Mouse (Mus musculus): Measurements from ENCODE around the gene Fbln2.
A peak's percentile ranks its signal among the peaks of the same experiment; 100 is the strongest.

Gene Fbln2

GRCm38 (mm10) chr6:91192421-91192820 lies 19.8 kb upstream of the Fbln2 start:
- no peak for DNase-seq (ENCODE audit: inconsistent age in 2 of 2, low spot score in 1 of 2)

GRCm38 (mm10) chr6:91192851-91193545 lies 19.3 kb upstream of the Fbln2 start:
- no peak for DNase-seq (ENCODE audit: inconsistent age in 2 of 2, low spot score in 1 of 2)

GRCm38 (mm10) chr6:91198456-91198855 lies 13.8 kb upstream of the Fbln2 start:
- no peak for DNase-seq (ENCODE audit: inconsistent age in 2 of 2, low spot score in 1 of 2)

GRCm38 (mm10) chr6:91200429-91201188 lies 11.6 kb upstream of the Fbln2 start:
- no peak for DNase-seq (ENCODE audit: inconsistent age in 2 of 2, low spot score in 1 of 2)

GRCm38 (mm10) chr6:91201881-91202341 lies 10.3 kb upstream of the Fbln2 start:
- peak; percentile 48 to 70 for DNase-seq (ENCODE audit: inconsistent age in 2 of 2, low spot score in 1 of 2)

- DNase-seq (ENCODE audit: inconsistent age in 2 of 2, low spot score in 1 of 2) = no peak
Measured at GRCm38 (mm10) chr6:91202571-91202970, 9.7 kb upstream of the Fbln2 start.

- DNase-seq (ENCODE audit: inconsistent age in 2 of 2, low spot score in 1 of 2) = peak in 1 of 2 experiments; percentile 38
Measured at GRCm38 (mm10) chr6:91205346-91205745, 6.9 kb upstream of the Fbln2 start.

GRCm38 (mm10) chr6:91205791-91206190 lies 6.5 kb upstream of the Fbln2 start:
- DNase-seq (ENCODE audit: inconsistent age in 2 of 2, low spot score in 1 of 2) = peak; percentile 67 to 81

- DNase-seq (ENCODE audit: inconsistent age in 2 of 2, low spot score in 1 of 2) = peak in 1 of 2 experiments; percentile 75
Measured at GRCm38 (mm10) chr6:91207491-91207890, 4.8 kb upstream of the Fbln2 start.

GRCm38 (mm10) chr6:91209780-91210179 lies 2.5 kb upstream of the Fbln2 start:
- no peak for DNase-seq (ENCODE audit: inconsistent age in 2 of 2, low spot score in 1 of 2)

GRCm38 (mm10) chr6:91210852-91211251 lies 1.4 kb upstream of the Fbln2 start:
- no peak for DNase-seq (ENCODE audit: inconsistent age in 2 of 2, low spot score in 1 of 2)

GRCm38 (mm10) chr6:91212571-91212970 lies 316 bp downstream of the Fbln2 start:
- DNase-seq (ENCODE audit: inconsistent age in 2 of 2, low spot score in 1 of 2) = peak; percentile 56 to 76

GRCm38 (mm10) chr6:91213287-91214218 lies 1.3 kb downstream of the Fbln2 start:
- no peak for DNase-seq (ENCODE audit: inconsistent age in 2 of 2, low spot score in 1 of 2)

- DNase-seq (ENCODE audit: inconsistent age in 2 of 2, low spot score in 1 of 2) = no peak
Measured at GRCm38 (mm10) chr6:91215454-91215853, 3.2 kb downstream of the Fbln2 start.

- no peak for DNase-seq (ENCODE audit: inconsistent age in 2 of 2, low spot score in 1 of 2)
Measured at GRCm38 (mm10) chr6:91218445-91218844, 6.2 kb downstream of the Fbln2 start.

- no peak for DNase-seq (ENCODE audit: inconsistent age in 2 of 2, low spot score in 1 of 2)
Measured at GRCm38 (mm10) chr6:91218871-91219270, 6.6 kb downstream of the Fbln2 start.

GRCm38 (mm10) chr6:91220062-91220461 lies 7.8 kb downstream of the Fbln2 start:
- no peak for DNase-seq (ENCODE audit: inconsistent age in 2 of 2, low spot score in 1 of 2)

GRCm38 (mm10) chr6:91221094-91221493 lies 8.8 kb downstream of the Fbln2 start:
- DNase-seq (ENCODE audit: inconsistent age in 2 of 2, low spot score in 1 of 2) = peak in 1 of 2 experiments; percentile 46

- no peak for DNase-seq (ENCODE audit: inconsistent age in 2 of 2, low spot score in 1 of 2)
Measured at GRCm38 (mm10) chr6:91222694-91223346, 10.6 kb downstream of the Fbln2 start.

- peak in 1 of 2 experiments; percentile 43 for DNase-seq (ENCODE audit: inconsistent age in 2 of 2, low spot score in 1 of 2)
Measured at GRCm38 (mm10) chr6:91224939-91225338, 12.7 kb downstream of the Fbln2 start.

GRCm38 (mm10) chr6:91225346-91225745 lies 13.1 kb downstream of the Fbln2 start:
- no peak for DNase-seq (ENCODE audit: inconsistent age in 2 of 2, low spot score in 1 of 2)

All from adrenal gland, adult (tissue).